Mouse (Mus musculus) retina, adult 2 months (tissue): ENCODE data around the gene Pde8b.
"Not testable (repeated sequence)": the region's sequence is repeated elsewhere in the genome, so short reads cannot be mapped to it uniquely, and the experiment has no call there.

Source experiments
- DNase-seq: peaks from one replicate; pipeline ENCODE4 v3.0.0-alpha.2; 2012; ENCODE audit warnings: low read depth, low spot score

Gene Pde8b

GRCm38 (mm10) chr13:95221882-95222568, 28.1 kb downstream of the Pde8b start:
- DNase-seq = no peak

DNA sequence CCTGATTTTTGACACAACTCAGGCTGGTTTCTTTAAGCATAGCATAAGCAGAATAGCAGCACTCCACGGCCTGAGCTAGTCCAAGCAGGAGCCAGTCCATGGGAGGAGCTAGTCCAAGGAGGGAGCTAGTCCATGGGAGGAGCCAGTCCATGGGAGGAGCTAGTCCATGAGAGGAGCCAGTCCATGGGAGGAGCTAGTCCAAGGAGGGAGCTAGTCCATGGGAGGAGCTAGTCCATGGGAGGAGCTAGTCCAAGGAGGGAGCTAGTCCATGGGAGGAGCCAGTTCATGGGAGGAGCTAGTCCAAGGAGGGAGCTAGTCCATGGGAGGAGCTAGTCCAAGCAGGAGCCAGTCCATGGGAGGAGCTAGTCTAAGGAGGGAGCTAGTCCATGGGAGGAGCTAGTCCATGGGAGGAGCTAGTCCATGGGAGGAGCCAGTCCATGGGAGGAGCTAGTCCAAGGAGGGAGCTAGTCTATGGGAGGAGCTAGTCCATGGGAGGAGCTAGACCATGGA, 34.4 kb downstream of the Pde8b start:
- DNase-seq = not testable (repeated sequence)

- DNase-seq = no peak
Measured at GRCm38 (mm10) chr13:95212320-95212719, 37.8 kb downstream of the Pde8b start.

DNA sequence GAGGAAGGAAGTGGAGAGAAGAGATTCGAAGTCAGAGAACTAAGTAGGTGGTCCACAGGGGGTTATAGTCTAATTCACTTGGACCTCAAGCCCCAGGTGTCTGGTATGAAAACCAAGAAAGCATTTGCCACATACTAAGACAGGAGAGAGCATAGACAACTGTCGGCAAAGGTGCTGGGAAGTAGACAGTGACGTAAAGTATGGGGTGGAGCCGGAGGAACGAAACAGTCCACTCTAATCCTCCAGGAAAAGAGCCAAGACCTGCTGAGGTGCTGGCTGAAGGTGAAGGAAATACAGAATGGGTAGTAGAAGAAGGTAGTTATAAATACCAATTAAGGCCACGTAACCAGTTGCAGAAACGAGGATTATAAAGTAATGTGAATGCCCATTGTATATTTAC, 42.8 kb downstream of the Pde8b start:
- not testable (repeated sequence) for DNase-seq

- no peak for DNase-seq
Measured at GRCm38 (mm10) chr13:95202151-95202758, 47.9 kb downstream of the Pde8b start.

DNA sequence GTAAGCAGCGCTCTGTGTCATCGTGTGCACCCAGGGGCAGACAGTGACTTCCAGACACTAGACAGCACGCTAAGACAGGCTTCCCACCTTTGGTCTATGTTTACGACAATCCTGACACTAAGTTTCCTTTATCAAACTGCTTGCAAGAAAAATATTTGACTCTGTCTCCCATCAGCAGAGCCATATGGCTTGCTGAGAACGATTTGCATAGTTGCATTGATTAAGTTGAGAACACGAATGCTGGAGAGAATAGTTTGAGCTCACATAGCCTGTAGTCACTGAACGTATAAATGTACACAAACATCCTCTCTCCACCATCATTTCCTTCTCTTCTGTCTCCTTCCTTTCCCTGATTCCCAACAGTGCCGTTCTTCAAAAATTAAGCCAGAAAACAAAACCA, 49.3 kb downstream of the Pde8b start:
- no peak for DNase-seq

GRCm38 (mm10) chr13:95200036-95200435, 50.1 kb downstream of the Pde8b start:
- DNase-seq = no peak

DNA sequence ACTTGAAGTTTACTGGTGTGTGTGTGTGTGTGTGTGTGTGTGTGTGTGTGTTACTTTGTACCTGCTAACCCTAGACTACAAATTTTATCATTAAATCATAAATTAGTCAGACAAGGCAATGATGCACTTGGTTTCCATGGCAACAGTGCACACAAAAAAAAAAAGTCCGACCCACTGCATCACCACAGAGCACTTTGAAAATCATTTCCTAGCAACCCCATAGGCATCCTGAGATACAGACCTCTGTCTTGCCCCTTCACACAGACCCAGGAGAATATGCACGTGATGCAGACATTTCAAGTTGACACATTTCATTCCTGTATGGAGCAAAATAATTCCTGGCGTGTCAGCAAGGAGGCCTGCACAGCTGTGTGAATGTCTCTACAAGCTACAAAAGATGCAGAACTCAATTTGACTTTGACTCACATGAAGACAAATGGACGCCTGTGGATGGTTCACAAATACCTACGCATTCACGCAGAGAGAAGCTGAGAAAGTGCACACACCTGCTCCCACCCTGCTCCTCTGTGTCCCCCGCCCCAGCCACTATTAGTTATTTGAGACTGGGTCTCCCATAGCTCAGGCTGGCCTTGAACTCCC, 53.9 kb downstream of the Pde8b start:
- no peak for DNase-seq

GRCm38 (mm10) chr13:95191951-95192350, 58.2 kb downstream of the Pde8b start:
- DNase-seq = no peak

GRCm38 (mm10) chr13:95189111-95189510, 61.0 kb downstream of the Pde8b start:
- DNase-seq = no peak

- DNase-seq = no peak
Measured at GRCm38 (mm10) chr13:95187153-95187665, 62.9 kb downstream of the Pde8b start.

GRCm38 (mm10) chr13:95186741-95187035, 63.4 kb downstream of the Pde8b start:
- no peak for DNase-seq

- DNase-seq = no peak
Measured at GRCm38 (mm10) chr13:95185891-95186740, 64.0 kb downstream of the Pde8b start.

DNA sequence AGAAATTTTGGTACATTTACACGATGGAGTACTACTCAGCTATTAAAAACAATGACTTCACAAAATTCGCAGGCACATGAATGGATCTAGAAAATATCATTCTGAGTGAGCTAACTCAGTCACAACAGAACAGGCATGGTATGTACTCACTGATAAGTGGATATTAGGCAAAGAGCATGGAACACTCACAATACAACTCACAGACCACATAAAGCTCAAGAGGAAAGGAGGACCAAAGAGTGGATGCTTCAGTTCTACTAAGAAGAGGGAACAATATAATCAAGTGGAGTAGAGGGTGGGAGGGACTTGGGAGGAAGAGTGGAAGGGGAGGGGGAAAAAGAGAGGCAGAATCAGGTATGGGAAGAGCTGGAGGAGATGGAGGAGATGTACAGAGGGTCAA, 66.5 kb downstream of the Pde8b start:
- no peak for DNase-seq

GRCm38 (mm10) chr13:95180208-95180607, 69.9 kb downstream of the Pde8b start:
- no peak for DNase-seq

- no peak for DNase-seq
Measured at GRCm38 (mm10) chr13:95177326-95177725, 72.8 kb downstream of the Pde8b start.

DNA sequence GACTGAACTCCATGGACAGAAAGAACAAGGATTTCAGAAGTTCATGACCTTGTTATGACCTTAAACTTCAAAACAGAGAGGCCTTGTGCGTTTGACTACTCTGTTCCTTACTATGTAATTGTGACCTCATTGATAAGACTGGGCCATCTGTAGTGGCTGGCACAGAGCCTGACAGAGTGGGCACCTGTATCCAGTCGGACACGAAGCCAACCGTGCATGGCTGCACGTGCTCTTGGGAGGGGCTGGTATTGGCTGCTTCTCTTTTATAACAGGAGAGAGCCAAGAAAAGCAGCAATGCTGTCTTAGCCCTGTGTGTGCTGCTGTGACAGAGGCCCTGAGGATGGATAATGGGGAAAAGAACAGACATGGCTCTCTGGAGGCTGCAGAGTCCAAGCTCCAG, 73.7 kb downstream of the Pde8b start:
- DNase-seq = no peak

DNA sequence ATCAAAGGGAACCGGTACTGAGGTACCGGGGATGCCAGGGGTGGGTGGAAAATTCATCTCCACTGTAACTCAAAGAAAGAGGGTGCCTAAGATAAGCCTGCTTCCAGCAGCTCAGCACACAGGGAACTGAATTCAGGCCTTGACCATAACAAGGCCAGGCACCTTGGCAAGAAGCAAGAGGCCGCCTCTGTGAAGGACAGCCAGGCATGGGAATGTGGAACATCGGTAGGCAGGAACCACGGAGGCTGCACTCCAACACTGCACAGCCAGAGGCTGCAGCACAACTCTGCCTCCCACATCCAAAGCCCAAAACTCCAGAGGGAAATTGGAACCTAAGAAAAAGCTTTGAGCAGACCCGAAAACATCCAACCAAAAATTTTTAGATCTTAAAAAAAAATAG, 75.9 kb downstream of the Pde8b start:
- DNase-seq = no peak

DNA sequence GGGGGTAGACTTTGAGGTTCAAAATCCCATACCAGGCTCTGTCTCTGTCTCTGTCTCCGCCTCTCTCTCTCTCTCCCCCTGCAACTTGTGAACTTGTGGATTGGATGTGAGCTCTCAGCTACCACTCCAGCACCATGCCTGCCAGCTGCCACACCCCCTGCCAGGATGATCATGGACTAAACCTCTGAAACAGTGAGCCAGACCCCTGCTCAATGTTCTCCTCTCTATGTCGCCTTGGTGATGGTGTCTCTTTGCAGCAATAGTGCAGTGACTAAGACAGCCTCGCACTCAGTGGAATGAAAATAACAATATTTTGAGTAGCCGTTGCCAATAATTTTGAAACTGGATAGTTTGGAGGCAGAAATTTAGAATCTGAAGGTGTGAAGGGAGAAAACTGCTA, 77.8 kb downstream of the Pde8b start:
- DNase-seq = no peak

- DNase-seq = no peak
Measured at GRCm38 (mm10) chr13:95160211-95160610, 89.9 kb downstream of the Pde8b start.

DNA sequence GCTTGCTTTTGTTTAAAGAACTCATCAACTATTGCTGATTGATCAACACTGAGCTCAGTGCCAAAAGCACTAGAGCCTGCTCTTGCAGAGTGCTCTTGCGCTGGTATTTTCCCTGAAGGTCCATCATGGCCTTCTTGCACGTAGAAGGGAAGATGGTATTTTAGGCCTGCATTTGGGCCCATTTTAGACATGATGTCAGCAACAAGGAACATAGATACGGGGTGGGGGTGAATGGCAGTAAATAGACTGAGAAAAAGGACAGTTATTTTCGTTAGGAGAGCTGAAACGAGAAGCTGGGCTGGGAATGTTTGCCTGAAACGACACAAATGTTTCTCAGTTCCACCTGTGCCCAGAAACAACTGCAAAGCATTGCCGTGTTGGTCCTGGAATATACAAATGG, 91.2 kb downstream of the Pde8b start:
- no peak for DNase-seq

GRCm38 (mm10) chr13:95144746-95145145, 105.4 kb downstream of the Pde8b start:
- no peak for DNase-seq
